Mouse (Mus musculus) left cerebral cortex, postnatal 4 days (tissue): ENCODE data around the gene Stmn1. TPM values are rescaled to one million over a fixed set of nuclear protein-coding genes. Genes with fewer than 3 reads are reported as not detected.

Experiments
- DNase-seq: peaks from one replicate; pipeline ENCODE4 v3.0.0-alpha.2; 2022
- intact Hi-C: fragments of 180-260 bp; cut with DNase I; formaldehyde crosslinking; loops from one replicate; pipeline ENCODE4 v1.15.1; 2025
- total RNA-seq, 2 experiments: library from RNA; stranded (reverse); gene quantifications; 2 replicates each; pipeline ENCODE4 v1.2.3; 2021

Gene Stmn1
- total RNA-seq, 2 experiments from 2014 or later, result 3,425 to 3,590 TPM

- intact Hi-C loops, result no loop called here
- no peak for DNase-seq
These were observed 10.8 kb upstream of the Stmn1 start for GRCm38 (mm10) chr4:134457130-134457825.

- no peak for DNase-seq
- intact Hi-C loops, result no loop called here
These were observed 9.3 kb upstream of the Stmn1 start for GRCm38 (mm10) chr4:134458856-134459255.

DNA sequence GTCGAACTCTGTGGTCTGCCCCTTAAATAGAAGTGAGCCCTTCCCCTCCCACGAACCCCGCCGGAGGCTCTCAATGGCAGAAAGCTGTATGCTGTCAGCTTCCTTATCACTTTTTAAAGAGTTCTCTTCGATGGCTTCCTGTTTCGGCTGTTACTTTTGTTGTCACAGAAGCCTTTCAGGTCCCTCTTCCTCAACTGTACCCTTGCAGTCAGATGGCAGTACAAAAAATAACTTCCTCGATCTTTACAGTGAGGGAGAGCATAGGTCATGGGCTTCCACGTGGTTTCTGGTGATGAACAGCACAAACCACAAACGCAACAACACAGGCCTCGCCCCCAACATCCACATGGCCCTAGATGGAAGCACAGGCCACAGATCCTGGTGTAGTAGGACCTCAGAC lies 7.8 kb upstream of the Stmn1 start:
- intact Hi-C loops, result no loop called here
- no peak for DNase-seq

GRCm38 (mm10) chr4:134461252-134461651 lies 6.9 kb upstream of the Stmn1 start:
- no peak for DNase-seq
- intact Hi-C loops, result no loop called here

DNA sequence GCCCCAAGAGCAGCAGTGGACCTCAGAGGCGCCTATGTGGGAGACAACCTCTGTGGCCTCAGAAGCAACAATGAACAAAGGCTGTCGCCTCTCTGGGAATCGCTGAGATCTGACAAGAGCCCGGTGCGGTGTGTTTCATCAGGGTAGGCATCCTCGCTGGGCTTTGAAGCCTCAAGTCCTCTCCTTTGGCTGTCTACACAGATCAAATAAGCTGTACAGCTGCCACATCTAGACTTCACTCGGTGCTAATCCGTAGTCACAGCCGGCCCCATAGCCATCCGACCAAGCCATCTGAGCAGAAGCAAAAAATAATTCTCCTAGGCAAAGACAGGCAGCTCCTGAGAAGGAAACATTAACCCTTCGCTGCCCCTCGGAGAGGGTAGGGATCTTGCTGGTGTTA lies 2.3 kb upstream of the Stmn1 start:
- DNase-seq, result no peak
- intact Hi-C loops, result no loop called here

DNA sequence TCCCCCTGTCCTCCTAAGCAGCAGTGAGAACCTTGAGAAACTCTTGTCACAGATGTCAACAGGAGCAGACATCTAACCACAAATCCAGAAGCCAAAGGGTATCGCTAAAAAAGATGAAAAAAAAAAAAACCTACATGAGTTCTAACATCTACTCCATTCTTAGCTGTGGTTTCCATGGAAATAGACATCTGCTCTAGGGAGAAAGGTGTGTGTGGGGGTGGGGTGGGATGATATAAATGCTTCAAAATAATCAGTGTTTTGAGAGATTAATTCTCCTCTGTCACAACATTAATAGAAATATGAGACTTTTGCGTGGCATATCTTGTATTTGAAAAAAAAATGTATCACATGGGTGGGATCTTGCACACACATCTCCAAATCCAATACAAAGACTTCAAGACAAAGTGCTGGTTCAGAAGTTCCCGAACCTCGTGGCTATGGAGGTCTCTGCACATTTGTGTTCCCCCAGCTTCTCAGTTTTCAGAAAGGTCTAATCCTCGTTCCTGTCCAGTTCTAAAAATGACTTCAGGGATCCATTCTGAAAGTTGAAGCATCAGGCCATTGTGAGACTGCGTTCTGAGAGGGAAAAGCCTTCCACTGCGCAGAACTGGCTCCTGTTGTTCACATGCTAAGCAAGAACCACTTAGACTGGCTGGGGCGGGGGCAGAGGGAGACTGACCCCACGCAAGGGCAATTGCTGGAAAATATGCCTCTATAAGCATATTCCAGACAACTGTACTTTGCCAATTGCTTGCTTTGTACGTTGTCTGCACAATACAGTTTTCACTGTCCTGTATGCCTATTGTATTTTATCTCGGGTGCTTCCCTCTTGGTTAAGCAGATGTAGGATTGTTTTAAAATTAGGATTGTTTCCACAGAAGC lies 1.5 kb upstream of the Stmn1 start:
- intact Hi-C loops, result no loop called here
- DNase-seq, result no peak

DNA sequence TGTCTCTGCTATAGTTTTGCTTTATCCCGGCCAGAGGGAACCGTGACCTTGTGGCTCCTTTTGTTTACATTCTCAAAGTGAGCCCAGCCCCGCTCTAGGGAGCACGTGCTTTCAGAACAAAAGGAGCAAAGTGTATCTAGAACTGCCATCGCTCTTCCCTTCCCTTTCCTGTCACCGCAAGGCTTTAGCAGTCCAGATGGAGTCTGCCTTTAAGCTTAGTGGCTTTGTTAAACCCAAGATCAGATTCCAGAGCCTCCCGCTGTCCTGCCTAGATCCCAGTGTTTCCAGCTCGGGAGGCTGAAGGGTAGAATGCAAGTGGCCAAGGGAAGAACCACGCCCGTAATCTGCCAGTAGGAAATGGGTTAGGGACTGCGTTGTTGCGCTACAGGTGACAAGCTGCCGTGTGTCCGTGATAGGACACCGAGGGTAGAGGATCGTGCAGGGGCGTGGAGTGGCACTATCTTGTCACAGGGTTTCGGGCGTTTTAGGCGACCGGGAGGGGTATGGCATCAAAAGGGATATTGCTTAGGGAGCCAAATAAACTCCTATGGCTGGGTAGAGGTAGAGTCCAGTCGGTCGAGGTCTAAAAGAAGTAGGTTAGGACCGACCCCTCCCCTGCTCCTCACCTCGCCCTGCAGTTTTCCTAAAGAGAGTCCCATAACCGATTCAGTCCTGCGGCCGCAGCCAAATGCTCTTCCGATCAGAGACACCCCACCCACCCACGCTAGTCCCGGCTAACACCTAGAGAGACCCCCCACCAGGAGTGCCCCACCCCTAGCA lies 495 bp upstream of the Stmn1 start:
- intact Hi-C loops, result loop anchor here (2.0 kb wide), 1 partner anchor 71 kb away; the partner anchor contains the start of gene Pafah2
- peak; percentile 49 for DNase-seq

DNA sequence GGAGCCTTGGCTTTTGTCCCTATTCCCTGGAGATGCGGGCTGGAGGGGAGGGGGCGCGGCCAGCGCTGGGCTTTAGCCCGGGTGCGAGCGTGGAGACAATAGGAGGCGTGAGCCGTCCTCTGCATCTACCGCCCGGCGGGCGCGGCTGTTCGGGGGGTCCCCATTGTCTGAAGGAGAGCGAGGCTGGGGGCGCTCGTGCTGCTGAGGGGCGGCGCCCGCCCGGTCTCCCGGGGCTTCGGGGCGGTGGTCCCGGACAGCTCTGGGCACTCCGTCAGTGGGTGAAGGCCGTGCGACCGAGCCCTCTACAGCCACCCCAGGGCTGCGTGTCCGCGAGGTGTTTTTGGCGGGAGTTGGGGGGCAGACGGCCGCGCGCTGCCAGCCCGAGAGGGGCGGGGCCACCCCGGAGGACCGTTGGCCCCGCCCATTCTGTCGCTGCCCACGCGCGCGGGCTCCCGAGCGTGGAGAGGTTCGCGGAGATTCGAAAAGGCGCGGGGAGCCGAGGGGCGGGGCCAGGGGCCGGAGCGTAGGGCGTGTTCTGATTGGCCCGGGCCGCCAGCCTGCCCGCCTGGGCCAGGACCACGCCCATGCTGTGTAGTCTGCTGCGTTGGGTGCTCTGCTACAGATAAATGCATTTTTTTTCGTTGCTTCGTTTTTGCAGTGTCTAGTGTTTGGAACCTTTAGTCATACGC lies 602 bp downstream of the Stmn1 start:
- DNase-seq, result peak; percentile 99
- intact Hi-C loops, result loop anchor here (2.0 kb wide), 1 partner anchor 72 kb away; the partner anchor contains the start of gene Pafah2

DNA sequence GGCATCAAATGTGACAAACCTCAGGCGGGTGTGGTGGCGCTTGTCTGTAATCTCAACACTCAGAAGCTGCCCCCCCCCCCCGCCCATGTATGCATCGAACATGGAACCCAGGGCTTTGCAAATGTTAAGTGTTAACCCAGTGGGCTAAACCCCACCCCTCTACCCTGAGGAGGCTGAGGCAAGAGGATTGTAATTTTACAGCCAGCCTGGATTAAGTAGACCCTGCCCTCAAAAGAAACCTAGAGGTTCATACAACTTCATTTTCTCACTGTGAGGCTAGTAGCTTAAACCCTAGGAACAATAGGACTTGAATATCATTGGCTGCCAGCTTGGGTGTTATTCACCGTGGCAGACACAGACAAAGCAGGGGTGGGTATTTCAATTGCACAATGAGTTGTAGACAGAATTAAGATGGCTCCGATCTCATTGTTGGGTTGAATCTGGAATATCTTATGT lies 1.2 kb downstream of the Stmn1 start:
- intact Hi-C loops, result loop anchor here (2.0 kb wide), 1 partner anchor 73 kb away; the partner anchor contains the start of gene Pafah2
- DNase-seq, result no peak

GRCm38 (mm10) chr4:134469985-134470384 lies 1.9 kb downstream of the Stmn1 start:
- intact Hi-C loops, result loop anchor here (2.0 kb wide), 1 partner anchor 73 kb away; the partner anchor contains the start of gene Pafah2
- DNase-seq, result no peak

GRCm38 (mm10) chr4:134471469-134471868 lies 3.3 kb downstream of the Stmn1 start:
- no peak for DNase-seq
- intact Hi-C loops, result no loop called here

GRCm38 (mm10) chr4:134473764-134474163 lies 5.6 kb downstream of the Stmn1 start:
- intact Hi-C loops, result no loop called here

GRCm38 (mm10) chr4:134474240-134474639 lies 6.1 kb downstream of the Stmn1 start:
- no peak for DNase-seq
- intact Hi-C loops, result no loop called here

More at GRCm38 (mm10) chr4:134473764-134474163, 5.6 kb downstream of the Stmn1 start:
- no peak for DNase-seq

DNA sequence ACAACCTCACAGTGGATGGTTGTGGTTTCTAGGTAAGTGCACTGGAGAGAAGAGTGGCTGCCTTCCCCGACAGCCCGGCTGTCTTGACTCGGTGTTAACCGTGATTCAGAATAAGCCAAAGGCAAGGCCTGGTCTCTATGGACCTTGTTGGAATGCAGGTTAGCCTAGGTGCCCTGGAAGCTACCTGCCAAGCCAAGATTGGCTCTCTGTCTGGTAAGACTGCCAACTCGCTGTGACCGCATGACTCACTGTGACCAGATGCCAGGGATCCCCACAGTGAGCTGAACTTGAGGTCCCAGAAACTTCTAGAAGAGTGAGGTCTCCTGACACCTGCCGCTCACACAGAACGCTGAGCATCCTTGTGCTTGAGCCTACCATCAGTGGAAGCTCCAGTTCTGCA lies 8.8 kb downstream of the Stmn1 start:
- DNase-seq, result no peak
- intact Hi-C loops, result no loop called here

GRCm38 (mm10) chr4:134478031-134478430 lies 9.9 kb downstream of the Stmn1 start:
- intact Hi-C loops, result loop anchor here (2.0 kb wide), 1 partner anchor 81 kb away; the partner anchor contains the start of gene Pafah2
- DNase-seq, result peak; percentile 93

DNA sequence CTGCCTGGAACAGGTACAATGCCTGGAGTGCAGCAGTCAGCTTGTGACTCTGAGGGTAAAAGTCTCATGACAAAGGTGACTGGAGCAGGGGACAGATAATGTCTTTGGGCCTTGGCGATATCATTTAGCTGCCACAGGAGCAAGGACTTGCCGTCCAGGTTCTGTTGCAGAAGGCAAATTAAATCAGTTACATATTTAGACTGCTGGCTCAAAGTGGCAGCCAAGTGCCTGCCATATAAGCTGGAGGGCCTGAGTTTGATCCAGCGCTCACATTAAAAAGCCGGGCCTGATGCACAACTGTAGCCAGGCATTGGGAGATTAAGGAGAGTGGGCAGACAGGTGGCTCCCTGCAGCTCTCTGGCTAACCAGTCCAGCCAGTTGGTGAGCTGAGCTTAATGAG lies 11.7 kb downstream of the Stmn1 start:
- DNase-seq, result no peak
- intact Hi-C loops, result loop anchor here (2.0 kb wide), 1 partner anchor 83 kb away; the partner anchor contains the start of gene Pafah2

DNA sequence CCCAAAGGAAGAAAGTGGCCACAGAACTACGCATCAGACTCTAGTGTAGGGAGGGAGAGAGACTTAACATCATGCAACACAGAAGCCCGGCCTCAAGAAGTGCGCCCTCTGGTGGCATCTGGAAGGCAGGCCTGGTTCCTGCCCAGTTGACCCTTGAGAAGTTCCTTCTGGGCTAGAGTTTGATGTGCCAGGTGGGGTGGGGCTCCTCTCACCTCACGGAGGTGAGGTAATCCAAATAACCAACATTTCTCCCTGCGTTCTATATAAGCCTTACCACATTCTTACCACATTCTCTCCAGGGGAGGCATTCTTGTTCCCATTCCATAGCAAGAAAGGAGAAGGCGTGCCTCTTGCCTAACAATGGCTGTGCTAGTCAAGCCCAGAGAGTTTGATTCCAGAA lies 12.7 kb downstream of the Stmn1 start:
- peak; percentile 77 for DNase-seq
- intact Hi-C loops, result no loop called here

- intact Hi-C loops, result no loop called here
These were observed 13.2 kb downstream of the Stmn1 start for GRCm38 (mm10) chr4:134481270-134481669.

GRCm38 (mm10) chr4:134482442-134482841 lies 14.3 kb downstream of the Stmn1 start:
- no peak for DNase-seq
- intact Hi-C loops, result no loop called here

More at GRCm38 (mm10) chr4:134481270-134481669, 13.2 kb downstream of the Stmn1 start:
- no peak for DNase-seq
